Comparison of ENCODE assay signal across 12 mouse cellular contexts in genomic region chr6:121039286-121039685, GRCm38 (mm10).
DNase-seq lines count a peak whose midpoint lies in the region; ATAC-seq lines count a peak whose summit lies in the region.
"Had no signal": no experiment of that assay in that cellular context is flagged by ENCODE, and none has a peak within 500 bp of the region (broad histone marks: within the 10 kb centered on the region; RNA-seq: fewer than 3 reads in every experiment).

No protein-coding gene starts in this region.

- H3K27me3 ChIP-seq in heart, embryonic 13.5 days (replicated peaks): no peaks in the 10 kb centered on the region
- no peaks in the 10 kb centered on the region for H3K27me3 ChIP-seq in heart, embryonic 10.5 days (ENCODE audit: insufficient read depth, poor library complexity, severe bottlenecking)
- no peaks in the 10 kb centered on the region for H3K27me3 ChIP-seq in midbrain, embryonic 10.5 days (ENCODE audit: low read depth, poor library complexity, severe bottlenecking)
- H3K27me3 ChIP-seq: lung, embryonic 15.5 days had no signal

- no peak for DNase-seq in heart, embryonic 10.5 days (ENCODE audit: low spot score)
- DNase-seq in cerebellum, postnatal 25 days: peak; percentile 60 to 67
- peak; percentile 43 to 49 for DNase-seq in layer of hippocampus, postnatal 10 days (ENCODE audit: low spot score in 2 of 2)
- peak; percentile 47 for DNase-seq in right cerebral cortex, postnatal 4 days
- no peak for DNase-seq in kidney, postnatal 4 days
- no peak for DNase-seq in midbrain, embryonic 10.5 days (ENCODE audit: low spot score)
- DNase-seq: embryo, embryonic 11 days; retina, postnatal 1 day; thymus, adult 2 months had no signal

- H3K36me3 ChIP-seq in heart, embryonic 13.5 days: peaks cover 81% of the 10 kb centered on the region
- peaks cover 74% of the 10 kb centered on the region for H3K36me3 ChIP-seq in heart, embryonic 10.5 days
- H3K36me3 ChIP-seq in midbrain, embryonic 10.5 days: peaks cover 77% of the 10 kb centered on the region

- no peak overlapping the region for H3K4me3 ChIP-seq in heart, embryonic 13.5 days
- H3K4me3 ChIP-seq in heart, embryonic 10.5 days: no peak overlapping the region
- H3K4me3 ChIP-seq in midbrain, embryonic 10.5 days: no peak overlapping the region
- H3K4me3 ChIP-seq: lung, embryonic 15.5 days had no signal

- no peak overlapping the region for H3K9ac ChIP-seq in heart, embryonic 13.5 days
- H3K9ac ChIP-seq: lung, embryonic 15.5 days had no signal

- peak overlapping the region; percentile 20; the same call in 1 of the 2 replicates for H3K27ac ChIP-seq in heart, embryonic 13.5 days (replicated peaks)
- H3K27ac ChIP-seq in heart, embryonic 10.5 days: no peak overlapping the region
- no peak overlapping the region for H3K27ac ChIP-seq in midbrain, embryonic 10.5 days (replicated peaks)
- H3K27ac ChIP-seq: lung, embryonic 15.5 days had no signal

- 63% methylated on average over 9 of the region's 9 CpGs for WGBS in heart, embryonic 13.5 days
- 77% methylated on average over 9 of the region's 9 CpGs for WGBS in heart, embryonic 10.5 days
- WGBS in midbrain, embryonic 10.5 days: 91% methylated on average over 9 of the region's 9 CpGs

- H3K9me3 ChIP-seq in heart, embryonic 13.5 days: no peaks in the 10 kb centered on the region
- H3K9me3 ChIP-seq in heart, embryonic 10.5 days: no peaks in the 10 kb centered on the region
- H3K9me3 ChIP-seq in midbrain, embryonic 10.5 days (replicated peaks): no peaks in the 10 kb centered on the region
- H3K9me3 ChIP-seq: lung, embryonic 15.5 days had no signal

- no peak for ATAC-seq in heart, embryonic 13.5 days (ENCODE audit: extremely low read depth, insufficient number of reproducible peaks, low FRiP score, low TSS enrichment)
- ATAC-seq: activated CD4-positive, CD25-positive, alpha-beta regulatory T cell, adult 4 months had no signal

- H3K4me1 ChIP-seq in heart, embryonic 13.5 days: peaks cover 46% of the 10 kb centered on the region
- H3K4me1 ChIP-seq in heart, embryonic 10.5 days: peaks cover 26% of the 10 kb centered on the region
- peaks cover 13% of the 10 kb centered on the region for H3K4me1 ChIP-seq in midbrain, embryonic 10.5 days

- H3K4me2 ChIP-seq in heart, embryonic 13.5 days: no peak overlapping the region
- H3K4me2 ChIP-seq: lung, embryonic 15.5 days had no signal

Comparison
In these comparisons a context has a peak if more than half of its experiments do, and no peak if none do; other contexts are left out.
1. DNase-seq: peak in cerebellum, postnatal 25 days (2 of 2), layer of hippocampus, postnatal 10 days (2 of 2) and right cerebral cortex, postnatal 4 days (single experiment); none in heart, embryonic 10.5 days (single experiment), kidney, postnatal 4 days (0 of 2) and midbrain, embryonic 10.5 days (single experiment).